Mouse (Mus musculus): ENCODE measurements around the gene Tmem179.

DNA sequence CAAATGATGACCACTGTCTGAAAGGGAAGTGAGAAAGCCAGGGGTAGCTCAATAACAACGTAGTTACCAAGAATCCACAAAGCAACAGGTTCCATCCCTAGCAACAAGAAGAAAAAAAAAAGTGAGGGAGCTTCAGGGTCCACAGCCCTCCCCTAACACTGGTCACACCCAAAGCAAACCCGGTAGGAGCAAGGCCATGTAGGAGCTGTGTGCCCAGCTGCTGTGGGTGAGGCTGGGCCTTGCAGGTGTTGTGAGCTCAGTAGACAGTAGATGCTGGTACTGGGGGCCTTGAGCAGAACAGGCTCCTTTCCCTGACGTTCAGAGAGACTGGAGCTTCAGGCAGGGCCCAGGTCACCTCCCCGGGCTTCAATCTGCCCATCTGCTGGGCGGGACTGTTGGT is 36.0 kb upstream of the Tmem179 start:
- TF ChIP-seq CTCF (conservative IDR thresholded peaks at IDR 0.05 in 1 of 2, IDR thresholded peaks at IDR 0.05 in 1 of 2; ENCODE audit: low read depth in 2 of 2, low read length in 2 of 2) (no peak), POLR2A (IDR thresholded peaks at IDR 0.05; ENCODE audit: low read depth, low read length) (no peak), EP300 (IDR thresholded peaks at IDR 0.05; ENCODE audit: low read length) (no peak), TCF12 (IDR thresholded peaks at IDR 0.05; ENCODE audit: low read depth, low read length) (no peak), TBP (conservative IDR thresholded peaks at IDR 0.05; ENCODE audit: low read depth, low read length) (no peak), ZC3H11A (IDR thresholded peaks at IDR 0.05; ENCODE audit: low read depth, low read length) (no peak), ZMIZ1 (IDR thresholded peaks at IDR 0.05; ENCODE audit: low read depth, low read length) (no peak), GABPA (IDR thresholded peaks at IDR 0.05; ENCODE audit: insufficient replicate concordance, low read depth, low read length) (no peak)
